ENCODE assay signal across 17 mouse cellular contexts in the genomic region with DNA sequence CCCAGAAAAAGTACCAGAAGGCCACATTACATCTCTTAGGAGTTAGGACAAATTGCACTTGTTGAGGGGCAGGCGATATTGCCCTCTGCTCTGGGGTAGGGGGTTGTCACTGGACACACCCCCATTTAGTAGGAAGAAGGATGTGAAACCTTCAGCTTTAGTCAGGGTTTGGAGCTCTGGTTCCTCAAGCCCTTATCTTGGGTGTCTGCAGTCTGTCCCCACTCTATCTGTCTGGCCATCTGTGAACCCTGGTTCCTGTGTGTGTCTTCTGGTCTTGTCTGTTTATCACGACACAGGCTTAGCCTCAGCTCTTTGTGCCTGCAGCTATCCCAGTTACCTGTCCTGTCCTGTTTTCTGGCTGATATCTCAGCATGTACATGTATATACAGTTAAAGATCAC. TPM values are rescaled to one million over a fixed set of nuclear protein-coding genes. Genes with fewer than 3 reads are reported as not detected.
DNase-seq lines count a peak whose midpoint lies in the region; ATAC-seq and TF ChIP-seq lines count a peak whose summit lies in the region.
"Had no signal": no experiment of that assay in that cellular context is flagged by ENCODE, and none has a peak within 500 bp of the region (broad histone marks: within the 10 kb centered on the region; RNA-seq: fewer than 3 reads in every experiment).

No protein-coding gene starts in this region.

- WGBS in stomach, embryonic 14.5 days, result 86% methylated on average over 2 of the region's 2 CpGs
- 76% methylated on average over 2 of the region's 2 CpGs for WGBS in stomach, postnatal 0 days
- WGBS in liver, embryonic 14.5 days (ENCODE audit: insufficient replicate concordance), result 16% methylated on average over 2 of the region's 2 CpGs
- 71% methylated on average over 2 of the region's 2 CpGs for WGBS in stomach, embryonic 16.5 days

- intact Hi-C loops in left cerebral cortex, adult 2 months (cut with DNase I), result no loop called here

- H3K4me3 ChIP-seq in stomach, embryonic 14.5 days (ENCODE audit: low read depth, low read length), result no peak overlapping the region
- H3K4me3 ChIP-seq in stomach, postnatal 0 days (ENCODE audit: low read depth, low read length), result no peak overlapping the region
- H3K4me3 ChIP-seq in liver, embryonic 14.5 days (ENCODE audit: insufficient read depth in 1 of 2, low read depth in 2 of 2, low read length in 2 of 2), result no peak overlapping the region
- no peak overlapping the region for H3K4me3 ChIP-seq in stomach, embryonic 16.5 days (replicated peaks; ENCODE audit: low read length)
- no peak overlapping the region for H3K4me3 ChIP-seq in left cerebral cortex, adult 2 months
- H3K4me3 ChIP-seq: heart, embryonic 10.5 days; midbrain, embryonic 13.5 days; neural tube, embryonic 12.5 days had no signal

- no peak overlapping the region for H3K9ac ChIP-seq in stomach, embryonic 14.5 days (replicated peaks; ENCODE audit: low read depth, low read length)
- H3K9ac ChIP-seq in stomach, postnatal 0 days (ENCODE audit: low read length), result no peak overlapping the region
- no peak overlapping the region for H3K9ac ChIP-seq in liver, embryonic 14.5 days (replicated peaks)
- no peak overlapping the region for H3K9ac ChIP-seq in stomach, embryonic 16.5 days (ENCODE audit: low read length)
- H3K9ac ChIP-seq: lung, embryonic 14.5 days; midbrain, embryonic 13.5 days; neural tube, embryonic 12.5 days had no signal

- no peak overlapping the region for H3K27ac ChIP-seq in stomach, embryonic 14.5 days (ENCODE audit: low read length)
- no peak overlapping the region for H3K27ac ChIP-seq in stomach, postnatal 0 days (replicated peaks)
- no peak overlapping the region for H3K27ac ChIP-seq in liver, embryonic 14.5 days
- no peak overlapping the region for H3K27ac ChIP-seq in stomach, embryonic 16.5 days (ENCODE audit: low read length)
- H3K27ac ChIP-seq in left cerebral cortex, adult 2 months, result no peak overlapping the region
- H3K27ac ChIP-seq: heart, embryonic 10.5 days; midbrain, embryonic 13.5 days; neural tube, embryonic 12.5 days had no signal

- peak; percentile 18; the same call in 1 of the 2 replicates for ATAC-seq in stomach, embryonic 14.5 days (ENCODE audit: insufficient number of reproducible peaks, insufficient read depth, low FRiP score, low read depth)
- no peak for ATAC-seq in stomach, postnatal 0 days (ENCODE audit: low FRiP score, low TSS enrichment)
- ATAC-seq in liver, embryonic 14.5 days (ENCODE audit: insufficient read depth), result peak; percentile 95
- ATAC-seq in stomach, embryonic 16.5 days (ENCODE audit: insufficient read depth, low FRiP score), result peak; percentile 17; the same call in 1 of the 2 replicates
- ATAC-seq: intestine, postnatal 0 days; midbrain, embryonic 13.5 days had no signal

- no peak for TF ChIP-seq EP300 in stomach, postnatal 0 days (optimal IDR thresholded peaks at IDR 0.05)
- TF ChIP-seq EP300 in liver, embryonic 14.5 days (IDR thresholded peaks at IDR 0.05; ENCODE audit: low read depth), result peak; percentile 88

- no peaks in the 10 kb centered on the region for H3K27me3 ChIP-seq in stomach, embryonic 14.5 days (ENCODE audit: control insufficient read depth, insufficient read depth, low read length)
- H3K27me3 ChIP-seq in stomach, postnatal 0 days (ENCODE audit: control insufficient read depth, insufficient read depth, low read length), result no peaks in the 10 kb centered on the region
- H3K27me3 ChIP-seq in liver, embryonic 14.5 days (ENCODE audit: control insufficient read depth, insufficient read depth, low read length), result no peaks in the 10 kb centered on the region
- no peaks in the 10 kb centered on the region for H3K27me3 ChIP-seq in stomach, embryonic 16.5 days (ENCODE audit: control insufficient read depth, insufficient read depth, low read length)
- H3K27me3 ChIP-seq: midbrain, embryonic 13.5 days; neural tube, embryonic 12.5 days had no signal

- no peaks in the 10 kb centered on the region for H3K4me1 ChIP-seq in stomach, embryonic 14.5 days (ENCODE audit: control insufficient read depth, insufficient read depth, low read length)
- no peaks in the 10 kb centered on the region for H3K4me1 ChIP-seq in stomach, postnatal 0 days (replicated peaks; ENCODE audit: control insufficient read depth, insufficient read depth)
- H3K4me1 ChIP-seq in liver, embryonic 14.5 days (replicated peaks; ENCODE audit: control insufficient read depth in 2 of 2, insufficient read depth in 2 of 2, low read length in 1 of 2), result peaks cover 17 to 21% of the 10 kb centered on the region in 2 experiments
- no peaks in the 10 kb centered on the region for H3K4me1 ChIP-seq in stomach, embryonic 16.5 days (ENCODE audit: control insufficient read depth, insufficient read depth, low read length)
- H3K4me1 ChIP-seq: heart, embryonic 10.5 days; midbrain, embryonic 13.5 days; neural tube, embryonic 12.5 days had no signal

- H3K9me3 ChIP-seq in stomach, embryonic 14.5 days (ENCODE audit: control insufficient read depth, low read depth, low read length), result no peaks in the 10 kb centered on the region
- H3K9me3 ChIP-seq in stomach, postnatal 0 days (ENCODE audit: control insufficient read depth, low read length), result no peaks in the 10 kb centered on the region
- no peaks in the 10 kb centered on the region for H3K9me3 ChIP-seq in liver, embryonic 14.5 days (ENCODE audit: control insufficient read depth, low read length)
- no peaks in the 10 kb centered on the region for H3K9me3 ChIP-seq in stomach, embryonic 16.5 days (replicated peaks; ENCODE audit: control insufficient read depth, low read length)
- H3K9me3 ChIP-seq: heart, embryonic 10.5 days; midbrain, embryonic 13.5 days; neural tube, embryonic 12.5 days had no signal

- no peak for TF ChIP-seq CTCF in stomach, postnatal 0 days (IDR thresholded peaks at IDR 0.05; ENCODE audit: low read depth)
- TF ChIP-seq CTCF in liver, embryonic 14.5 days (IDR thresholded peaks at IDR 0.05; ENCODE audit: low read depth), result no peak
- no peak for TF ChIP-seq CTCF in left cerebral cortex, adult 2 months (IDR thresholded peaks at IDR 0.05)

- H3K36me3 ChIP-seq in stomach, embryonic 14.5 days (ENCODE audit: control insufficient read depth, insufficient read depth, low read length), result no peaks in the 10 kb centered on the region
- no peaks in the 10 kb centered on the region for H3K36me3 ChIP-seq in stomach, postnatal 0 days (ENCODE audit: control insufficient read depth, insufficient read depth, low read length)
- no peaks in the 10 kb centered on the region for H3K36me3 ChIP-seq in liver, embryonic 14.5 days (replicated peaks; ENCODE audit: control insufficient read depth, insufficient read depth, low read depth)
- H3K36me3 ChIP-seq in stomach, embryonic 16.5 days (ENCODE audit: control insufficient read depth, insufficient read depth, low read length), result no peaks in the 10 kb centered on the region
- H3K36me3 ChIP-seq: heart, embryonic 10.5 days; midbrain, embryonic 13.5 days; neural tube, embryonic 12.5 days had no signal

- no peak overlapping the region for H3K4me2 ChIP-seq in stomach, embryonic 14.5 days (replicated peaks; ENCODE audit: low read depth, low read length)
- no peak overlapping the region for H3K4me2 ChIP-seq in stomach, postnatal 0 days (replicated peaks; ENCODE audit: low read depth)
- H3K4me2 ChIP-seq in liver, embryonic 14.5 days (ENCODE audit: low read depth), result peak overlapping the region; percentile 26
- no peak overlapping the region for H3K4me2 ChIP-seq in stomach, embryonic 16.5 days (ENCODE audit: low read depth, low read length)
- H3K4me2 ChIP-seq: lung, embryonic 14.5 days; midbrain, embryonic 13.5 days; neural tube, embryonic 12.5 days had no signal

- no peak for DNase-seq in stomach, postnatal 0 days (ENCODE audit: low spot score)
- DNase-seq in c-Kit-positive CD71-positive TER-119-negative erythroid progenitor cells, embryonic 14.5 days (ENCODE audit: low read depth), result peak; percentile 67
- DNase-seq in liver, embryonic 14.5 days (ENCODE audit: low read depth in 3 of 3, low spot score in 3 of 3), result peak; percentile 58 to 68 (median 65)
- DNase-seq in right cerebral cortex, postnatal 4 days, result no peak
- DNase-seq in left cerebral cortex, adult 2 months (ENCODE audit: extremely low spot score in 1 of 2, low spot score in 2 of 2), result no peak
- DNase-seq: adrenal gland, postnatal 10 days; cerebellum, adult 11-12 months; heart, postnatal 4 days; kidney, postnatal 4 days; thymus, postnatal 36 days had no signal

RNA-seq across cellular contexts. Expression of a gene that starts 7.2 kb away (rescaled TPM):
- polyA plus RNA-seq in stomach, embryonic 14.5 days (2014; fragmentation: Nextera tagmentation; extraction: Ambion mirVana), result 2.5 and 3.3 TPM in 2 replicates
- 1.5 and 1.6 TPM in 2 replicates for polyA plus RNA-seq in stomach, postnatal 0 days (2015; fragmentation: Nextera tagmentation; extraction: Ambion mirVana)
- 3.8 and 4.0 TPM in 2 replicates for polyA plus RNA-seq in liver, embryonic 14.5 days (2012; rRNA removed)
- 6.9 TPM in 2 replicates for polyA plus RNA-seq in liver, embryonic 14.5 days (2014; fragmentation: Nextera tagmentation; extraction: Ambion mirVana)
- polyA plus RNA-seq in stomach, embryonic 16.5 days (2015; fragmentation: Nextera tagmentation; extraction: Ambion mirVana), result 4.3 and 5.0 TPM in 2 replicates
- 1 to 10 TPM; 1.1 to 1.3 TPM for total RNA-seq in left cerebral cortex, adult 2 months (2021)

RNA-seq across cellular contexts. Expression of a gene that starts 44.9 kb away (rescaled TPM):
- 1.1 and 1.2 TPM in 2 replicates for polyA plus RNA-seq in stomach, embryonic 14.5 days (2014; fragmentation: Nextera tagmentation; extraction: Ambion mirVana)
- 0.58 and 1.1 TPM in 2 replicates for polyA plus RNA-seq in stomach, postnatal 0 days (2015; fragmentation: Nextera tagmentation; extraction: Ambion mirVana)
- polyA plus RNA-seq in liver, embryonic 14.5 days (2012; rRNA removed), result 0.01 TPM in 1 of 2 replicates, not detected in the other
- 0.23 TPM in 1 of 2 replicates, not detected in the other for polyA plus RNA-seq in liver, embryonic 14.5 days (2014; fragmentation: Nextera tagmentation; extraction: Ambion mirVana)
- polyA plus RNA-seq in stomach, embryonic 16.5 days (2015; fragmentation: Nextera tagmentation; extraction: Ambion mirVana), result 1.3 and 1.4 TPM in 2 replicates
- total RNA-seq in left cerebral cortex, adult 2 months (2021), result under 1 TPM; 0.18 to 0.79 TPM

RNA-seq across cellular contexts. Expression of a gene that starts 55.3 kb away (rescaled TPM):
- 7.1 and 8.2 TPM in 2 replicates for polyA plus RNA-seq in stomach, embryonic 14.5 days (2014; fragmentation: Nextera tagmentation; extraction: Ambion mirVana)
- 5.1 and 5.7 TPM in 2 replicates for polyA plus RNA-seq in stomach, postnatal 0 days (2015; fragmentation: Nextera tagmentation; extraction: Ambion mirVana)
- 10.4 and 10.5 TPM in 2 replicates for polyA plus RNA-seq in liver, embryonic 14.5 days (2012; rRNA removed)
- polyA plus RNA-seq in liver, embryonic 14.5 days (2014; fragmentation: Nextera tagmentation; extraction: Ambion mirVana), result 1.9 and 2.8 TPM in 2 replicates
- polyA plus RNA-seq in stomach, embryonic 16.5 days (2015; fragmentation: Nextera tagmentation; extraction: Ambion mirVana), result 4.6 and 6.1 TPM in 2 replicates
- total RNA-seq in left cerebral cortex, adult 2 months (2021), result 10 to 100 TPM; 44.9 to 46.5 TPM

Comparison
In these comparisons a context has a peak if more than half of its experiments do, and no peak if none do; other contexts are left out.
1. DNase-seq: peak in c-Kit-positive CD71-positive TER-119-negative erythroid progenitor cells, embryonic 14.5 days (single experiment) and liver, embryonic 14.5 days (3 of 3); none in stomach, postnatal 0 days (single experiment), right cerebral cortex, postnatal 4 days (single experiment) and left cerebral cortex, adult 2 months (0 of 2).